Comparison of ENCODE assay signal across 31 mouse cellular contexts in genomic region chr6:35536021-35536420, GRCm38 (mm10). TPM values are rescaled to one million over a fixed set of nuclear protein-coding genes. Genes with fewer than 3 reads are reported as not detected.
DNase-seq lines count a peak whose midpoint lies in the region; ATAC-seq and TF ChIP-seq lines count a peak whose summit lies in the region.
"Had no signal": no experiment of that assay in that cellular context is flagged by ENCODE, and none has a peak within 500 bp of the region (broad histone marks: within the 10 kb centered on the region; RNA-seq: fewer than 3 reads in every experiment).

No protein-coding gene starts in this region.

- H3K4me1 ChIP-seq in liver, postnatal 0 days (ENCODE audit: insufficient read depth): peaks cover 6% of the 10 kb centered on the region
- H3K4me1 ChIP-seq in liver, embryonic 11.5 days (replicated peaks; ENCODE audit: control insufficient read depth, insufficient read depth, low read length): peaks cover 11% of the 10 kb centered on the region
- H3K4me1 ChIP-seq in MEL (ENCODE audit: control insufficient read depth in 1 of 2, insufficient read depth in 2 of 2, low read length in 2 of 2): peaks cover 4 to 10% of the 10 kb centered on the region in 2 experiments; a peak in 3 of 4 replicates
- H3K4me1 ChIP-seq in limb, embryonic 10.5 days: no peaks in the 10 kb centered on the region
- H3K4me1 ChIP-seq: intestine, embryonic 15.5 days had no signal

- WGBS in liver, postnatal 0 days (ENCODE audit: insufficient replicate concordance): 32% methylated on average over 7 of the region's 7 CpGs
- WGBS in liver, embryonic 11.5 days: 59% methylated on average over 7 of the region's 7 CpGs
- 93% methylated on average over 7 of the region's 7 CpGs for WGBS in limb, embryonic 10.5 days

- no peak for TF ChIP-seq CTCF in liver, postnatal 0 days (IDR thresholded peaks at IDR 0.05; ENCODE audit: low read depth)
- TF ChIP-seq CTCF in MEL (IDR thresholded peaks at IDR 0.05 in 2 of 3, conservative IDR thresholded peaks at IDR 0.05 in 1 of 3; ENCODE audit: control insufficient read depth in 1 of 3, insufficient read depth in 1 of 3, low read depth in 2 of 3, low read length in 3 of 3, poor library complexity in 1 of 3, severe bottlenecking in 1 of 3): no peak

- H3K36me3 ChIP-seq in liver, postnatal 0 days (replicated peaks; ENCODE audit: insufficient read depth, low read length): no peaks in the 10 kb centered on the region
- no peaks in the 10 kb centered on the region for H3K36me3 ChIP-seq in liver, embryonic 11.5 days (ENCODE audit: control insufficient read depth, insufficient read depth, low read length)
- peaks cover 3 to 38% of the 10 kb centered on the region in 2 experiments; a peak in 3 of 4 replicates for H3K36me3 ChIP-seq in MEL (ENCODE audit: control insufficient read depth in 1 of 2, insufficient read depth in 2 of 2, low read length in 2 of 2)
- H3K36me3 ChIP-seq in splenic B cell, adult 2 months (ENCODE audit: control insufficient read depth, insufficient read depth, low read length, poor library complexity, severe bottlenecking): no peaks in the 10 kb centered on the region
- peaks cover 4% of the 10 kb centered on the region; the same call in 1 of the 2 replicates for H3K36me3 ChIP-seq in limb, embryonic 10.5 days
- H3K36me3 ChIP-seq: hindbrain, embryonic 12.5 days; intestine, embryonic 15.5 days; limb, embryonic 15.5 days; neural tube, embryonic 15.5 days had no signal

- H3K79me2 ChIP-seq in MEL (ENCODE audit: control insufficient read depth, insufficient read depth, low read length, poor library complexity): peaks cover 55% of the 10 kb centered on the region

- no peak for ATAC-seq in liver, postnatal 0 days
- no peak for ATAC-seq in liver, embryonic 11.5 days (replicated peaks; ENCODE audit: low FRiP score)
- peak; percentile 58 for ATAC-seq in megakaryocyte, adult 5-6 weeks (ENCODE audit: poor library complexity, severe bottlenecking)
- ATAC-seq: CD4-positive, CD25-positive, alpha-beta regulatory T cell, adult 4 months; forebrain, embryonic 14.5 days; hindbrain, postnatal 0 days; intestine, embryonic 15.5 days had no signal

- H3K9me3 ChIP-seq in liver, postnatal 0 days (ENCODE audit: low read length): no peaks in the 10 kb centered on the region
- no peaks in the 10 kb centered on the region for H3K9me3 ChIP-seq in liver, embryonic 11.5 days (ENCODE audit: control insufficient read depth, low read length)
- no peaks in the 10 kb centered on the region for H3K9me3 ChIP-seq in MEL (replicated peaks; ENCODE audit: insufficient read depth, low read length)
- H3K9me3 ChIP-seq in limb, embryonic 10.5 days (replicated peaks): no peaks in the 10 kb centered on the region
- H3K9me3 ChIP-seq: hindbrain, embryonic 12.5 days; intestine, embryonic 15.5 days; limb, embryonic 15.5 days; neural tube, embryonic 15.5 days had no signal

- H3K4me2 ChIP-seq in liver, postnatal 0 days (ENCODE audit: low read depth, low read length): peak overlapping the region; percentile 13
- H3K4me2 ChIP-seq in liver, embryonic 11.5 days: no peak overlapping the region
- H3K4me2 ChIP-seq: heart, embryonic 11.5 days; hindbrain, embryonic 12.5 days; intestine, embryonic 15.5 days; limb, embryonic 15.5 days; lung, embryonic 14.5 days; neural tube, embryonic 15.5 days had no signal

- H3K9ac ChIP-seq in liver, postnatal 0 days (replicated peaks): no peak overlapping the region
- H3K9ac ChIP-seq in liver, embryonic 11.5 days (ENCODE audit: low read depth, low read length): no peak overlapping the region
- peak overlapping the region; percentile 25; the same call in 1 of the 2 replicates for H3K9ac ChIP-seq in MEL (ENCODE audit: control insufficient read depth, low read depth, low read length, poor library complexity, severe bottlenecking)
- H3K9ac ChIP-seq: hindbrain, embryonic 12.5 days; intestine, embryonic 15.5 days; limb, embryonic 15.5 days; liver, embryonic 14.5 days; lung, embryonic 14.5 days; neural tube, embryonic 15.5 days had no signal

- TF ChIP-seq EP300 in liver, postnatal 0 days (IDR thresholded peaks at IDR 0.05; ENCODE audit: low read depth): no peak
- no peak for TF ChIP-seq EP300 in MEL (IDR thresholded peaks at IDR 0.05; ENCODE audit: low read depth in 1 of 2, low read length in 2 of 2)

- no peak for TF ChIP-seq POLR2A in MEL (IDR thresholded peaks at IDR 0.05; ENCODE audit: control insufficient read depth in 1 of 2, insufficient read depth in 1 of 2, low read depth in 1 of 2, low read length in 2 of 2, poor library complexity in 1 of 2)

- no peaks in the 10 kb centered on the region for H3K27me3 ChIP-seq in liver, postnatal 0 days (ENCODE audit: insufficient read depth, low read length)
- H3K27me3 ChIP-seq in liver, embryonic 11.5 days (replicated peaks; ENCODE audit: control insufficient read depth, insufficient read depth, low read length): no peaks in the 10 kb centered on the region
- no peaks in the 10 kb centered on the region for H3K27me3 ChIP-seq in MEL (ENCODE audit: control insufficient read depth in 1 of 2, insufficient read depth in 2 of 2, low read length in 2 of 2)
- no peaks in the 10 kb centered on the region for H3K27me3 ChIP-seq in splenic B cell, adult 2 months (ENCODE audit: control insufficient read depth, insufficient read depth, low read length, poor library complexity, severe bottlenecking)
- H3K27me3 ChIP-seq in limb, embryonic 10.5 days (ENCODE audit: low read depth, poor library complexity, severe bottlenecking): no peaks in the 10 kb centered on the region
- H3K27me3 ChIP-seq: hindbrain, embryonic 12.5 days; intestine, embryonic 15.5 days; limb, embryonic 15.5 days; neural tube, embryonic 15.5 days had no signal

- no peak overlapping the region for H3K4me3 ChIP-seq in liver, postnatal 0 days (ENCODE audit: low read depth, low read length)
- H3K4me3 ChIP-seq in liver, embryonic 11.5 days (ENCODE audit: low read depth, low read length): no peak overlapping the region
- peak overlapping the region in 1 of 2 experiments; percentile 12; a peak in 1 of 4 replicates for H3K4me3 ChIP-seq in MEL (ENCODE audit: control insufficient read depth in 1 of 2, insufficient read depth in 1 of 2, low read depth in 2 of 2, low read length in 2 of 2)
- H3K4me3 ChIP-seq in limb, embryonic 10.5 days: no peak overlapping the region
- H3K4me3 ChIP-seq: hindbrain, embryonic 12.5 days; intestine, embryonic 15.5 days; layer of hippocampus, adult 2 months; left cerebral cortex, adult 2 months; limb, embryonic 15.5 days; neural tube, embryonic 15.5 days had no signal

- DNase-seq in liver, postnatal 0 days: no peak
- no peak for DNase-seq in liver, embryonic 11.5 days (ENCODE audit: low spot score)
- DNase-seq in MEL (ENCODE audit: low read depth, low spot score): peak; percentile 84
- peak; percentile 53 for DNase-seq in splenic B cell, adult 2 months (ENCODE audit: low read depth, low spot score)
- no peak for DNase-seq in limb, embryonic 10.5 days (ENCODE audit: low spot score)
- DNase-seq in thymus, postnatal 10 days (ENCODE audit: low spot score in 2 of 2): no peak
- DNase-seq: adrenal gland, postnatal 10 days; cerebellum, adult 11-12 months; cerebellum, postnatal 10 days; gastrocnemius, postnatal 25 days; heart, adult 18-20 months; heart, postnatal 36 days; kidney, adult 2 months; kidney, postnatal 36 days; lung, embryonic 14.5 days; midbrain, embryonic 14.5 days; right cerebral cortex, adult 18-20 months; spleen, adult 18-20 months; thymus, postnatal 25 days had no signal

- H3K27ac ChIP-seq in liver, postnatal 0 days (ENCODE audit: low read depth): peak overlapping the region; percentile 5; the same call in 1 of the 2 replicates
- H3K27ac ChIP-seq in liver, embryonic 11.5 days (ENCODE audit: low read depth, low read length): no peak overlapping the region
- H3K27ac ChIP-seq in MEL (ENCODE audit: control insufficient read depth, low read depth, low read length): 0 out of 2 replicates have a peak overlapping the region, but pooled peaks have one; percentile 6
- no peak overlapping the region for H3K27ac ChIP-seq in limb, embryonic 10.5 days
- H3K27ac ChIP-seq: hindbrain, embryonic 12.5 days; hindbrain, postnatal 0 days; intestine, embryonic 15.5 days; layer of hippocampus, adult 2 months; left cerebral cortex, adult 2 months; limb, embryonic 15.5 days; liver, embryonic 14.5 days; neural tube, embryonic 15.5 days had no signal

- TF ChIP-seq RAD21 in MEL (IDR thresholded peaks at IDR 0.05; ENCODE audit: low read depth, low read length): no peak

TF ChIP-seq in MEL, 35 proteins besides CTCF, POLR2A, EP300 and RAD21:
- TF ChIP-seq MXI1 (IDR thresholded peaks at IDR 0.05; ENCODE audit: low read depth, low read length) (peak; percentile 56; the same call in 1 of the 2 replicates), ETS1 (IDR thresholded peaks at IDR 0.05; ENCODE audit: low read depth, low read length) (peak; percentile 34; the same call in 1 of the 2 replicates), TBP (IDR thresholded peaks at IDR 0.05; ENCODE audit: low read depth, low read length) (peak; percentile 58), SIN3A (IDR thresholded peaks at IDR 0.05; ENCODE audit: low read length) (peak; percentile 37; the same call in 1 of the 2 replicates), TCF12 (IDR thresholded peaks at IDR 0.05; ENCODE audit: low read depth, low read length) (no peak)

RNA-seq across cellular contexts. Expression of gene Mtpn, which starts 3.7 kb away (rescaled TPM):
- polyA plus RNA-seq in liver, postnatal 0 days (2015; fragmentation: Nextera tagmentation; extraction: Ambion mirVana): 34.5 and 40.4 TPM in 2 replicates
- polyA plus RNA-seq in liver, embryonic 11.5 days (2014; fragmentation: Nextera tagmentation; extraction: Ambion mirVana): 115 and 127 TPM in 2 replicates
- total RNA-seq in MEL (2012; rRNA removed): 74.5 and 75.2 TPM in 2 replicates
- polyA plus RNA-seq in MEL (2012; ENCODE audit: insufficient read depth in 1 of 2, insufficient read length in 2 of 2, low read depth in 1 of 2, low replicate concordance in 2 of 2, missing spikeins in 1 of 2): 100 to 1,000 TPM in 1 of 2 experiments, 10 to 100 TPM in 1; 85.4 to 153 TPM
- 220 and 244 TPM in 2 replicates for total RNA-seq in megakaryocyte, adult 5-6 weeks (2015)
- total RNA-seq in megakaryocyte, adult 5-6 weeks (2017): 199 and 205 TPM in 2 replicates
- polyA plus RNA-seq in limb, embryonic 10.5 days (2016; fragmentation: Nextera tagmentation; extraction: Ambion mirVana): 141 and 155 TPM in 2 replicates

Comparison
In these comparisons a context has a peak if more than half of its experiments do, and no peak if none do; other contexts are left out.
1. H3K27ac ChIP-seq: peak in liver, postnatal 0 days (single experiment) and MEL (single experiment); none in liver, embryonic 11.5 days (single experiment) and limb, embryonic 10.5 days (single experiment).
2. DNase-seq: peak in MEL (single experiment) and splenic B cell, adult 2 months (single experiment); none in liver, postnatal 0 days (single experiment), liver, embryonic 11.5 days (single experiment), limb, embryonic 10.5 days (single experiment) and thymus, postnatal 10 days (0 of 2).